Comparison of ENCODE assay signal across 17 mouse cellular contexts in the genomic region with DNA sequence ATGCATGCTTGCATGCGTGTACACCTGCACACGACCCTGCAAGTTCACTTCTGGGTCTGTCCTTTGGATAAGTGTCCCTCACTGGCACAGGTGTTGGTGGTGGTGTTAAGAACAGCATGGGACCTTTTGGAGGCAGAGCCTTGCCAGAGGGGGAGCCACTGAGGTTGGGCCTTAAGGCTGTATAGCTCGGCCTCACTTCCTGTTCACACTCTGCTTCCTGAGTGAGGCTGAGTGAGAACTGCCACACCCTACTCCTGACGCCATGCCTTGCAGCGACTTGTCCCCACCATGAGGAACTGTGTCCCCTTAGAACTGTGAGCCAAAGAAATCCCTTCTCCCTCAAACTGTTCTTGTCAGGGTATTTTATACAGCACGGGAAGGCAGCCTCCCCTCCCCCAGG. TPM values are rescaled to one million over a fixed set of nuclear protein-coding genes. Genes with fewer than 3 reads are reported as not detected.
A peak's percentile ranks its signal among the peaks of the same experiment; 100 is the strongest.
DNase-seq lines count a peak whose midpoint lies in the region; TF ChIP-seq lines count a peak whose summit lies in the region.
"Had no signal": no experiment of that assay in that cellular context is flagged by ENCODE, and none has a peak within 500 bp of the region (broad histone marks: within the 10 kb centered on the region; RNA-seq: fewer than 3 reads in every experiment).

No protein-coding gene starts in this region.

- H3K9me3 ChIP-seq in MEL (replicated peaks; ENCODE audit: insufficient read depth, low read length): no peaks in the 10 kb centered on the region
- H3K9me3 ChIP-seq: embryonic facial prominence, embryonic 13.5 days; limb, embryonic 15.5 days had no signal

- no peak for DNase-seq in left cerebral cortex, adult 2 months (ENCODE audit: extremely low spot score in 1 of 2, low spot score in 2 of 2)
- no peak for DNase-seq in left cerebral cortex, adult 18-20 months (ENCODE audit: low spot score in 2 of 2)
- peak; percentile 21 for DNase-seq in 416B (ENCODE audit: low read depth)
- DNase-seq in MEL (ENCODE audit: low read depth, low spot score): peak; percentile 28
- peak; percentile 62 for DNase-seq in naive thymus-derived CD4-positive, alpha-beta T cell, adult 2 months (ENCODE audit: low read depth)
- no peak for DNase-seq in cerebellum, adult 18-20 months
- no peak for DNase-seq in gastrocnemius, adult 8-10 months (ENCODE audit: low spot score in 2 of 2)
- DNase-seq: adrenal gland, adult 8-10 months; cerebellum, postnatal 14 days; kidney, adult 18-20 months; layer of hippocampus, postnatal 36 days; lung, adult 2 months; right cerebral cortex, adult 18-20 months had no signal

- TF ChIP-seq POLR2A in MEL (IDR thresholded peaks at IDR 0.05; ENCODE audit: control insufficient read depth in 1 of 2, insufficient read depth in 1 of 2, low read depth in 1 of 2, low read length in 2 of 2, poor library complexity in 1 of 2): no peak

- peaks cover 22% of the 10 kb centered on the region for H3K79me2 ChIP-seq in MEL (ENCODE audit: control insufficient read depth, insufficient read depth, low read length, poor library complexity)

- peaks cover 2 to 6% of the 10 kb centered on the region in 2 experiments; a peak in 2 of 4 replicates for H3K4me1 ChIP-seq in MEL (ENCODE audit: control insufficient read depth in 1 of 2, insufficient read depth in 2 of 2, low read length in 2 of 2)
- H3K4me1 ChIP-seq: embryonic facial prominence, embryonic 13.5 days had no signal

- no peak; the same call in 1 of the 2 replicates for TF ChIP-seq CTCF in left cerebral cortex, adult 2 months (IDR thresholded peaks at IDR 0.05)
- no peak for TF ChIP-seq CTCF in MEL (IDR thresholded peaks at IDR 0.05 in 2 of 3, conservative IDR thresholded peaks at IDR 0.05 in 1 of 3; ENCODE audit: control insufficient read depth in 1 of 3, insufficient read depth in 1 of 3, low read depth in 2 of 3, low read length in 3 of 3, poor library complexity in 1 of 3, severe bottlenecking in 1 of 3)

- no peaks in the 10 kb centered on the region for H3K27me3 ChIP-seq in MEL (ENCODE audit: control insufficient read depth in 1 of 2, insufficient read depth in 2 of 2, low read length in 2 of 2)
- H3K27me3 ChIP-seq: embryonic facial prominence, embryonic 13.5 days; limb, embryonic 15.5 days had no signal

- no peak for TF ChIP-seq EP300 in MEL (IDR thresholded peaks at IDR 0.05; ENCODE audit: low read depth in 1 of 2, low read length in 2 of 2)

- intact Hi-C loops in left cerebral cortex, adult 2 months (cut with DNase I): no loop called here

- no peak overlapping the region for H3K4me3 ChIP-seq in left cerebral cortex, adult 2 months
- no peak overlapping the region for H3K4me3 ChIP-seq in MEL (ENCODE audit: control insufficient read depth in 1 of 2, insufficient read depth in 1 of 2, low read depth in 2 of 2, low read length in 2 of 2)
- H3K4me3 ChIP-seq: embryonic facial prominence, embryonic 13.5 days; limb, embryonic 15.5 days had no signal

- TF ChIP-seq RAD21 in MEL (IDR thresholded peaks at IDR 0.05; ENCODE audit: low read depth, low read length): no peak

- H3K27ac ChIP-seq in left cerebral cortex, adult 2 months: peak overlapping the region; percentile 92; the same call in 1 of the 2 replicates
- no peak overlapping the region for H3K27ac ChIP-seq in MEL (ENCODE audit: control insufficient read depth, low read depth, low read length)
- H3K27ac ChIP-seq: embryonic facial prominence, embryonic 13.5 days; kidney, postnatal 0 days; limb, embryonic 15.5 days had no signal

- 0 out of 4 replicates have a peak, but pooled peaks cover 0 to 1% of the 10 kb centered on the region in 2 experiments for H3K36me3 ChIP-seq in MEL (ENCODE audit: control insufficient read depth in 1 of 2, insufficient read depth in 2 of 2, low read length in 2 of 2)
- H3K36me3 ChIP-seq: embryonic facial prominence, embryonic 13.5 days; G1E; limb, embryonic 15.5 days had no signal

- H3K9ac ChIP-seq in MEL (ENCODE audit: control insufficient read depth, low read depth, low read length, poor library complexity, severe bottlenecking): no peak overlapping the region
- H3K9ac ChIP-seq: embryonic facial prominence, embryonic 13.5 days; limb, embryonic 15.5 days had no signal

TF ChIP-seq in MEL, 35 proteins besides CTCF, POLR2A, EP300 and RAD21:
- no peak for TF ChIP-seq MAZ (IDR thresholded peaks at IDR 0.05; ENCODE audit: low read depth, low read length)
- TF ChIP-seq MEF2A (IDR thresholded peaks at IDR 0.05; ENCODE audit: extremely low read depth, insufficient replicate concordance, low read depth, low read length, poor library complexity, severe bottlenecking): no peak
- no peak for TF ChIP-seq CHD1 (IDR thresholded peaks at IDR 0.05; ENCODE audit: low read depth, low read length)
- TF ChIP-seq NELFE (IDR thresholded peaks at IDR 0.05; ENCODE audit: low read depth, low read length): no peak
- TF ChIP-seq GABPA (IDR thresholded peaks at IDR 0.05; ENCODE audit: low read depth, low read length): no peak
- no peak for TF ChIP-seq POLR2AphosphoS5 (IDR thresholded peaks at IDR 0.05; ENCODE audit: borderline replicate concordance, low read depth, low read length)
- no peak for TF ChIP-seq RCOR1 (IDR thresholded peaks at IDR 0.05; ENCODE audit: low read depth, low read length)
- no peak for TF ChIP-seq ZKSCAN1 (IDR thresholded peaks at IDR 0.05; ENCODE audit: low read depth, low read length)
- TF ChIP-seq SIN3A (IDR thresholded peaks at IDR 0.05; ENCODE audit: low read length): no peak

RNA-seq across cellular contexts. Expression of a gene that starts 25.1 kb away (rescaled TPM):
- total RNA-seq in left cerebral cortex, adult 2 months (2021): 10 to 100 TPM; 22.8 to 24.9 TPM
- total RNA-seq in left cerebral cortex, adult 18-20 months (2021): 10 to 100 TPM; 18.4 to 23.9 TPM
- total RNA-seq in MEL (2012; rRNA removed): not detected in 2 replicates
- not detected for polyA plus RNA-seq in MEL (2012; ENCODE audit: insufficient read depth in 1 of 2, insufficient read length in 2 of 2, low read depth in 1 of 2, low replicate concordance in 2 of 2, missing spikeins in 1 of 2)
- total RNA-seq in gastrocnemius, adult 8-10 months (2022): under 1 TPM; 0.40 to 0.92 (median 0.44) TPM
- total RNA-seq: G1E had no signal
- polyA plus RNA-seq: G1E had no signal

RNA-seq across cellular contexts. Expression of a gene that starts 26.3 kb away (rescaled TPM):
- 100 to 1,000 TPM; 375 to 385 TPM for total RNA-seq in left cerebral cortex, adult 2 months (2021)
- total RNA-seq in left cerebral cortex, adult 18-20 months (2021): 100 to 1,000 TPM; 382 to 428 TPM
- 82.6 and 82.9 TPM in 2 replicates for total RNA-seq in MEL (2012; rRNA removed)
- 100 to 1,000 TPM in 1 of 2 experiments, not detected in 1; 118 TPM for polyA plus RNA-seq in MEL (2012; ENCODE audit: insufficient read depth in 1 of 2, insufficient read length in 2 of 2, low read depth in 1 of 2, low replicate concordance in 2 of 2, missing spikeins in 1 of 2)
- 1 to 10 TPM in 1 of 4 experiments, under 1 TPM in 3; 0.63 to 1.2 (median 0.85) TPM for total RNA-seq in gastrocnemius, adult 8-10 months (2022)
- total RNA-seq: G1E had no signal

Comparison
In these comparisons a context has a peak if more than half of its experiments do, and no peak if none do; other contexts are left out.
1. DNase-seq: peak in 416B (single experiment), MEL (single experiment) and naive thymus-derived CD4-positive, alpha-beta T cell, adult 2 months (single experiment); none in left cerebral cortex, adult 2 months (0 of 2), left cerebral cortex, adult 18-20 months (0 of 2), cerebellum, adult 18-20 months (0 of 2) and gastrocnemius, adult 8-10 months (0 of 2).
2. RNA of a gene that starts 25.1 kb away (total RNA-seq): 22.8 to 24.9 TPM in left cerebral cortex, adult 2 months and 18.4 to 23.9 TPM in left cerebral cortex, adult 18-20 months; 0.40 to 0.92 TPM in gastrocnemius, adult 8-10 months and not detected in MEL; every median in the first group is over 10 times any median in the second.
3. RNA of a gene that starts 26.3 kb away (total RNA-seq): 382 to 428 TPM in left cerebral cortex, adult 18-20 months, 375 to 385 TPM in left cerebral cortex, adult 2 months and 82.6 to 82.9 TPM in MEL; 0.63 to 1.2 TPM in gastrocnemius, adult 8-10 months; every median in the first group is over 10 times any median in the second.